Mouse (Mus musculus) forebrain, embryonic 15.5 days (tissue): Measurements from ENCODE around the gene Ablim1. TPM values are rescaled to one million over a fixed set of nuclear protein-coding genes. Genes with fewer than 3 reads are reported as not detected.
A peak's percentile ranks its signal among the peaks of the same experiment; 100 is the strongest.

Source experiments
- ATAC-seq: fragments of 200-750 bp; cut with Nextera tagmentation; replicated peaks from 2 replicates; pipeline ENCODE4 v1.8.0; 2017; ENCODE audit warnings: mild to moderate bottlenecking, moderate TSS enrichment, moderate library complexity
- H3K27ac ChIP-seq: fragments of 300-500 bp; sonication (generic); replicated peaks from 2 replicates; pipeline ENCODE4 v1.5.1; 2015; ENCODE audit warnings: mild to moderate bottlenecking, inconsistent platforms
- H3K27me3 ChIP-seq: fragments of 300-500 bp; sonication (generic); 2 replicates; pipeline ENCODE4 v1.6.1; 2015; ENCODE audit warnings: inconsistent platforms
- H3K36me3 ChIP-seq: fragments of 300-500 bp; sonication (generic); 2 replicates; pipeline ENCODE4 v1.6.1; 2015; ENCODE audit warnings: mild to moderate bottlenecking, inconsistent platforms
- H3K4me1 ChIP-seq: fragments of 300-500 bp; sonication (generic); 2 replicates; pipeline ENCODE4 v1.6.1; 2015; ENCODE audit warnings: inconsistent platforms
- H3K4me2 ChIP-seq: fragments of 300-500 bp; sonication (generic); replicated peaks from 2 replicates; pipeline ENCODE4 v1.6.1; 2015; ENCODE audit warnings: mild to moderate bottlenecking, inconsistent platforms
- H3K4me3 ChIP-seq: fragments of 300-500 bp; sonication (generic); 2 replicates; pipeline ENCODE4 v1.5.1; 2015; ENCODE audit warnings: mild to moderate bottlenecking, inconsistent platforms
- H3K9ac ChIP-seq: fragments of 300-500 bp; sonication (generic); replicated peaks from 2 replicates; pipeline ENCODE4 v1.6.1; 2015; ENCODE audit warnings: mild to moderate bottlenecking, inconsistent platforms
- H3K9me3 ChIP-seq: fragments of 300-500 bp; sonication (generic); 2 replicates; pipeline ENCODE4 v1.6.1; 2016; ENCODE audit warnings: inconsistent platforms
- WGBS: fragments of 180-500 bp; shearing (Covaris S2); methylation state at CpG from one replicate; pipeline ENCODE4 v1.1.7; 2015; ENCODE audit warnings: mixed read lengths; 5-methylcytosine and 5-hydroxymethylcytosine counted together
- polyA plus RNA-seq: library from polyadenylated mRNA; unstranded; fragments of >200 nt; fragmentation: Nextera tagmentation; extraction: Ambion mirVana; gene quantifications from 2 replicates; pipeline ENCODE4 v1.2.1, GENCODE M21; 2015

The Ablim1 gene
- polyA plus RNA-seq, 1 experiment from 2014 or later = 37.8 TPM

DNA sequence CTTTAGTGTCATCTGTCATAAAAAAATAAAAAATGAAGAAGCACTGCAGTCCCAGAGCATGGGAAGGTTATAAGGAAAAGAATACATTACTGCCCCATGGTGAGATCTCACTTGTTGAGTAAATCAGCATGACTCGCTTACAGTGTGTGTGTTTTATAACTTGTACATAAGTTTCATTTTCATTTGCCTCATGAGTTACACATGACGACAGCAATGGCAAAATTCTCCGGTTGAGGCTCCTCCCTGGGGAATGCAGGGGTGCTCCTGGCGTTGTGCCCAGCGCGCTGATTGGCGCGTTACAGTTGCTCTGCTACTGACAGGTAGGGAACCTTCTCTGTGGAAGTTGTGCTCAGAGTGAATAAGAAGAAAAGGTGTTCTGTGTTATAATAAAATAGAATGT, 71.1 kb downstream of the Ablim1 start:
- Histone ChIP-seq H3K4me2 (no peak overlapping the region), H3K9ac (no peak overlapping the region), H3K27ac (no peak overlapping the region), H3K4me3 (no peak overlapping the region), H3K4me1 (peaks cover 20% of the 10 kb centered on the region), H3K9me3 (no peaks in the 10 kb centered on the region), H3K36me3 (no peaks in the 10 kb centered on the region), H3K27me3 (no peaks in the 10 kb centered on the region)
- WGBS = 78% methylated on average over 8 of the region's 8 CpGs
- no peak for ATAC-seq

DNA sequence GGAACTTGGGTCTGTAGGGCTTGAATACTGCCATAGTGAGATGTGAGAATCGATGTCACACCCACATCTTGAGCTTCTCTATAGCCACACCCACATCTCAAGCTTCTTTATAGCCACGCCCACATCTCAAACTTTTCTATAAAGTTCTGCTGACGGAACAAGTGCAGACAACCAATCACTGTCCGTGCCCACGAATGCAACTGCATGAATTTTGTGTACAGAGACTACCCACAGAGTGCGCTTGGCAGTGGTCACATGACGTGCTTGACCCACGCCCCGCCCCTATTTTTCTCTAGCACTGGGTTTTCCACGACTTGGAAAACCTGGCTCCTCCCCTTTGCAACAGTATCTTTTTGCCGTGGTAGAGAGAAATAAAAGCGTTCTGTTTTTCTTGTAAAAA, 71.5 kb downstream of the Ablim1 start:
- WGBS = 83% methylated on average over 12 of the region's 12 CpGs
- Histone ChIP-seq H3K4me1 (peaks cover 24% of the 10 kb centered on the region), H3K4me2 (no peak overlapping the region), H3K4me3 (no peak overlapping the region), H3K27me3 (no peaks in the 10 kb centered on the region), H3K9ac (no peak overlapping the region), H3K27ac (no peak overlapping the region), H3K36me3 (no peaks in the 10 kb centered on the region), H3K9me3 (no peaks in the 10 kb centered on the region)
- no peak for ATAC-seq

DNA sequence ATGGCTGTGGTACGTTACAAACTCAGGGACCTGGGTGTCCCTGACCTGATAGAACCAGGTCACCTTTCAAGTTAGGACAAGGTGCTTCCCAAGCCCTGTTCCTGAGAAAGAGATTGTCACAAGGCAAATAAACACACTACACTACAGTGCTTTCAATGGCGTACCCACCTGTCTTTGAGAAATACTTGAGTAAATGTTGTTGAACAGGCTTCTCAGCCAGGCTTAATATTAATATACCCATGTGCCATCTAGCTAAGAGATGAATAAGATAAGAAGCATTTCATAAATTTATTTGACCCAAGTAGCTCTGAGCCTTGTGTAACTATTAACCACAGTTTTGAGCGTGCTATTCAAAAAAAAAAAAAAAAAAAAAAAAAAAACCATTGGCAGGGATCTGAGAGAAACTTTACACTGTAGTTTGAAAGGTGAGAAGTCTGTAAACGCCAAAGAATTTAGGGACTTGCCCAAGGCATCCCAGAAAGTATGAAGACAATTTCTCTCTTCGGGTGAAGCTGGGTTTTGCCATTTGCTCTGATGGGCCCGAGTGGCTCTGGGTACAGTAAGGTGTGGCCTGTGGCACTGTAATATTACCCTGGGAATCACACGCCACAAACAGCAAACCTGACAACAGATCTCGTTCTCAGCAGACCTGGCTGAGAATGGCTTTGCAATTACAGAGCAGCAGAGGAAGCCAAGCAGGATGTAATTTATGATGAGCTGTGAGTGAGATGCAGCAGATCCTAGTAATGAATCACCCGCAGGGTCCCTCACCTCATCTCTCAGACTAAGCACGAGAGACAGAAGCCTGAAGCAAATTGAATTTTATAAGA, 73.1 kb downstream of the Ablim1 start:
- no peaks in the 10 kb centered on the region for H3K36me3 ChIP-seq
- H3K27ac ChIP-seq = no peak overlapping the region
- peaks cover 33% of the 10 kb centered on the region for H3K4me1 ChIP-seq
- no peak overlapping the region for H3K4me2 ChIP-seq
- H3K4me3 ChIP-seq = no peak overlapping the region
- no peaks in the 10 kb centered on the region for H3K27me3 ChIP-seq
- no peak overlapping the region for H3K9ac ChIP-seq
- H3K9me3 ChIP-seq = no peaks in the 10 kb centered on the region
- 74% methylated on average over 10 of the region's 10 CpGs for WGBS
- ATAC-seq = no peak

DNA sequence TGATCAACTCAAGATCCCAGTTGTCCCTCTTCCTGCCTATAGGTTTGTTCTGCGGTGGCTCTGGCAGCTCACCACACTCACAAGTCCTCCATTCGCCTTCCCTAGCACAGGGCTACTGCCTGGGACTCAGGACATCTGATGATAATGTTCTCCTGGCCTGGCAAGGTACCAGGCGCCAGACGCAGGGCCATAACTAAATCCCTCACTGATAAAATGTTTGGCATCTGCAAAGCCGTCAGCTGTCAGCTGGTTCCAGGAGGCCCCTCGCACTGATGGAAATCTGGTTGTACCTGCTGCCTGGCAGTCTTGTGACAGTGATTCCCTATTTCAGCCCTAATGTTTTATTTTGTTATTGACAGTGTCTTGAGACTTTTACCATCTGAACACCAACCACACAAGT, 74.5 kb downstream of the Ablim1 start:
- Histone ChIP-seq H3K4me2 (no peak overlapping the region), H3K4me1 (peaks cover 36% of the 10 kb centered on the region)

DNA sequence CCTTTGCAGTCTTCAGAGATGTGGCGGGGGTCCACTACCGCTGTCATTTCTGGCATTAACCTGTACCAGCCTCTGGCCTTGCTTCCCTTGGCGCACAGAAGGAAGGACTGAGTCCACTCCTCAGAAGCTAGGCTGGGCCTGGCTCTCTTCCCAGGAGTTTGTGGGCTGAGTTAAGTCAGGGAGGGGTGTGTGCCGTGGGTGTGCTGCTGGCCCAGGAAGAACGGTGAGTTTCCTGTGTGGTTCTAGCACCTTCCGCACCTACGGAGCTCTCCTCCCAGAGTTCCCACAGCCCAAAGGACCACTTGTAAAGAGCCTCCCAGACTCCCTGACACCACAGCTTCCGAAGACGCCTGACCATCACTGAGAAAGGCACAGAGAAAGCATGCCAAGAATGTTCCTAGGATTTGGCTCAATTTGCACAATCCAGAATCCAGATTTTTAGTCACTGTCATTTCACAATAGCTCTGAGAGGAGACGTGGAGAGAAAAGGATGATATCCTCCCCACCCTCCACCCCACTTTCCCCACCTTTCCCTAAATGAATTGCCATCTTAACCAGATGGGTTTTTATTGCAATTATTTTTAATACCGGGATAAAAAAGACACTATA, 75.4 kb downstream of the Ablim1 start:
- no peak overlapping the region for H3K9ac ChIP-seq
- H3K27me3 ChIP-seq = no peaks in the 10 kb centered on the region
- H3K4me3 ChIP-seq = no peak overlapping the region
- ATAC-seq = no peak
- no peak overlapping the region for H3K4me2 ChIP-seq
- no peaks in the 10 kb centered on the region for H3K9me3 ChIP-seq
- H3K27ac ChIP-seq = peak overlapping the region; percentile 47
- H3K36me3 ChIP-seq = no peaks in the 10 kb centered on the region
- peaks cover 36% of the 10 kb centered on the region for H3K4me1 ChIP-seq
- WGBS = 57% methylated on average over 11 of the region's 11 CpGs

More for the DNA sequence above, 74.5 kb downstream of the Ablim1 start:
- 69% methylated on average over 6 of the region's 6 CpGs for WGBS
- H3K9ac ChIP-seq = no peak overlapping the region
- no peaks in the 10 kb centered on the region for H3K9me3 ChIP-seq
- no peak overlapping the region for H3K4me3 ChIP-seq
- no peak for ATAC-seq
- H3K27ac ChIP-seq = 0 out of 2 replicates have a peak overlapping the region, but pooled peaks have one; percentile 47
- no peaks in the 10 kb centered on the region for H3K36me3 ChIP-seq
- no peaks in the 10 kb centered on the region for H3K27me3 ChIP-seq

DNA sequence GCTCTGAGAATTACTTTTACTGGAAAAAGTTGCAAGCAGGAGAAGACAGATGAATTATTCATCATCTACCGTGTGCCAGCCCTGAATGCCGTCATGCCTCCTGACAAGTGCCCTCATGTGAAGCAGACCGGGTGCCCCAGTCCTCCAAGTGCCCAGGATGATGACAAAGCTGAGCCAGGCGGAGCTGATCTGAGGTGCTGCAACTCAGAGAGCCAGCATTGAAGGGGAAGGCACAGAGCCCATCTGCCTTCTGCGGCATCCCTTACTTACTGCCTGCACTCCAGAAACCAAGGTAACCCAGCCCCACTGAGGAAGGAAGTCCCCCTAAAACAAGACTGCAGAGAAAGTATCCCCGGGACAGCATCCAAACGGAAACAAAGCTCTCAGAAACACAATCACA, 76.3 kb downstream of the Ablim1 start:
- Histone ChIP-seq H3K27ac (peak overlapping the region; percentile 47), H3K4me3 (no peak overlapping the region), H3K36me3 (no peaks in the 10 kb centered on the region), H3K27me3 (no peaks in the 10 kb centered on the region), H3K9ac (no peak overlapping the region), H3K4me2 (no peak overlapping the region), H3K9me3 (no peaks in the 10 kb centered on the region), H3K4me1 (peaks cover 36% of the 10 kb centered on the region)
- ATAC-seq = peak; percentile 51; the same call in 1 of the 2 replicates
- 45% methylated on average over 7 of the region's 7 CpGs for WGBS

DNA sequence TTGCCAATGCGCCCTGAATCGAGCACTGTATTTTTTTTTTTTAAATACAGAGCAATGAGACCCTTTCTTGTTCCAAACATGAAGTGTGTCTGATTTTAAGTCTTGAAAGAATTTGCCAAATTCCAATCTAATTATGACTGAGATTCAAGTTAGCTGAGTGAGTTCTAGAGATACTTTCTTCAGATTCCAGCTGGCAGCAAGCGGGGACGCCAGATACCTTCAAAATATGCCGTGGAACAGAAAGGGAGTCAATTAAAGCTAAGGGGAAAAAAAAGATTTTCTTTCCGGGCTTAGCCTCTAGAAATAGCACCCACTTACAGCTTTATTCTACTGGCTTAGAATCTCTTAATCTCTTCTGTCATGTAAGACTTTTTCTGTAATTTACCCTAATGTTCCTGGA, 77.2 kb downstream of the Ablim1 start:
- no peak overlapping the region for H3K9ac ChIP-seq
- 48% methylated on average over 6 of the region's 6 CpGs for WGBS
- H3K4me2 ChIP-seq = no peak overlapping the region
- peaks cover 36% of the 10 kb centered on the region for H3K4me1 ChIP-seq
- H3K36me3 ChIP-seq = no peaks in the 10 kb centered on the region
- no peak overlapping the region for H3K4me3 ChIP-seq
- H3K9me3 ChIP-seq = no peaks in the 10 kb centered on the region
- peak overlapping the region; percentile 86 for H3K27ac ChIP-seq
- no peak for ATAC-seq
- no peaks in the 10 kb centered on the region for H3K27me3 ChIP-seq

DNA sequence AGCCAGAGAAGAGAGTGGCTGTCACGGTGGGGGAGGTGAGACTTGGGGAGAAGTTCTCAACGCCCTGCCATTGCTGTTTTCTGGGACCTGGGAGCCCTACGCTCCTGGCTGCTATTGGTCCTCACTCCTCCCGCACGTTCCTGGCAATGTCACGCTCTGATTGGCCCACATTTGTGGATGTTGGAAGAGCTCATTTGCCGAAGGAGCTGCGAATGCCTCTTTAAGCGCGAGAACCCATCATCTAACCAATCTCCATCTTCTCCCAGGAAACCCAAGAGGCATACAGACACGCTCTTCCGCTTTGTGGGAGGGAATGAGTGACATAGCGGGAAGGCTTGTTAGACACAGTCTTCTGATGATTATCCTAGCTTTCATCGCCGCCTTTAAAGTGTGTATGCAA, 78.1 kb downstream of the Ablim1 start:
- Histone ChIP-seq H3K27me3 (no peaks in the 10 kb centered on the region), H3K27ac (peak overlapping the region; percentile 86), H3K4me2 (0 out of 2 replicates have a peak overlapping the region, but pooled peaks have one; percentile 15), H3K36me3 (no peaks in the 10 kb centered on the region), H3K9me3 (no peaks in the 10 kb centered on the region), H3K4me1 (peaks cover 36% of the 10 kb centered on the region), H3K4me3 (no peak overlapping the region), H3K9ac (no peak overlapping the region)
- ATAC-seq = peak; percentile 73
- WGBS = 66% methylated on average over 15 of the region's 15 CpGs

DNA sequence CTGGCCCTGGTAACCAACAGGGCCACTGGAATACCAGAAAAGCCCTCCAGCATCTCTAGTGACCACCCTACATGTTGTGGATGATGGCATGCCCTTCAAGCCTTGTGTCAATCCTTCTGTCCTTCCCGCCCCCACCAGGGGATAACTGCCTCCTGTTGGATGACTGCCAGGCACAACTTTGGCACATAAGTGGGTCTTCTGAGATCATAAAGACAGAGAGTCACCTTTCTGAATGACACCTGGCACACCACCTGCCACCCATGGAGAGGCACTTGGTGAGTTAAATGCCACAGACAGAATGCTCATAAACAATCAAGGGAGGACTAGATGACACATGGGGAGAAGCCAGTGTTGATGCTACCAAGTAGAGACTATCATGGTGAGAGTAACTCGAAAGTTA, 78.8 kb downstream of the Ablim1 start:
- Histone ChIP-seq H3K4me3 (no peak overlapping the region), H3K9ac (no peak overlapping the region), H3K9me3 (no peaks in the 10 kb centered on the region), H3K27ac (peak overlapping the region; percentile 86; the same call in 1 of the 2 replicates), H3K27me3 (no peaks in the 10 kb centered on the region), H3K4me2 (no peak overlapping the region), H3K36me3 (no peaks in the 10 kb centered on the region), H3K4me1 (peaks cover 33% of the 10 kb centered on the region)
- ATAC-seq = no peak
- 78% methylated on average over 2 of the region's 2 CpGs for WGBS

DNA sequence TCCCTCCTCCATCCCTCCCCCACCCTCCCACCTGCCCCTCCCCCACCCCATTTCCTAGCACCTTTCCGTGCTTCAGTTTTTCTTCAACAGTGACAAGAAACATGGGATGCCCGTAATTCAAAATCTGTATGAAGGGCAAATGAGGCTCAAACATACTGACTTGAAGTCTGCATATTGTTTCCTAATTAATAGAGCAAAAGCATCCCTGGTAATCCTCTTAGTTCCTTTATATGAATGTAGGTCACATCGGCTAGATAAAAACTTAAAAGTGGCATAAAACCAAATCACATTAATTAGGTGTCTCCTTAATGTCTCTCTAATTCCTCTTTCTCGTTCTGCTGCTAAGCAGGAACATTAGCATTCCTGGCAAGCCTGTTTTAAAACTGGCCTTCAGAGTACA, 83.7 kb downstream of the Ablim1 start:
- Histone ChIP-seq H3K9me3 (no peaks in the 10 kb centered on the region), H3K9ac (no peak overlapping the region), H3K27me3 (no peaks in the 10 kb centered on the region), H3K27ac (no peak overlapping the region), H3K36me3 (no peaks in the 10 kb centered on the region), H3K4me2 (no peak overlapping the region), H3K4me1 (no peaks in the 10 kb centered on the region), H3K4me3 (no peak overlapping the region)
- WGBS = 23% methylated on average over 4 of the region's 4 CpGs
- no peak for ATAC-seq

DNA sequence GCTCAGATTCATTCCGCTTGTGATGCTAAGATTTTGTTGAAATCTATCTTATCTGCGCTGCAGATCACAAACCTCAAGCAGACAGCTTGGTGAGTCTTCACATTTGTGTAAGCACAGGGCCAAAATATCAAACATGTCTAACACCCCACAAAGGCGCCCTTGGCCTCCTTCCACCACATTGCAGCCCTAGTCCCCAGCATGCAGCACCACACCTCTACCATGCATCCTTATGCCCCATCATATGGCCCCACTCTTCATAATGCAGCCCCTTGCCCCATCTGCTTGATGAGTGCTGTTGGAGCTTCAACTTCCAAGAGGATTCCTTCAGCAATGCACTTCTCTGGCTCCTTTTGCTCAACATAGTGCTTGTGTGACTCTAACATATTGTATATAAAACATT, 85.6 kb downstream of the Ablim1 start:
- H3K4me1 ChIP-seq = no peaks in the 10 kb centered on the region
- H3K9me3 ChIP-seq = no peaks in the 10 kb centered on the region
- H3K36me3 ChIP-seq = no peaks in the 10 kb centered on the region
- no peak overlapping the region for H3K4me2 ChIP-seq
- WGBS = 90% methylated on average over 3 of the region's 3 CpGs
- H3K9ac ChIP-seq = no peak overlapping the region
- no peak overlapping the region for H3K4me3 ChIP-seq
- no peaks in the 10 kb centered on the region for H3K27me3 ChIP-seq
- ATAC-seq = peak; percentile 43; the same call in 1 of the 2 replicates
- peak overlapping the region; percentile 23; the same call in 1 of the 2 replicates for H3K27ac ChIP-seq

DNA sequence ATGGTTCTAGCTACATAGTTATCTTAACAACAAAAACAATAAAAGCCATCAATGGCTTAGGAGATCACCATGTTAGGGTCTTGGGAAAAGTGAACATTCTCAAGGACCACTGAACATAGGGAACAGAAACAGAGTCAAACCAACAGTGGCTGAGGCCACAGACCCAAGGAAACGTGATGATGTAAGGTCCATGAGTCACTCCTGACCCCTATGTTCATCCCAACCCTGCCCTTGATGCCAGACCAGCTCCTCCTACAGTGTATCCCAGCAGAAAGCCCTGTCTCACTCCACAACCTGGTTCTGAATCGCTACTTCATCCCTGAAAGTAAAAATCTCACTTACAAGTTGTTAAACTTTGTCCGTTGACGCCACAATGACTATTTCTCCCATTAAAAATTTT, 86.1 kb downstream of the Ablim1 start:
- Histone ChIP-seq H3K4me1 (no peaks in the 10 kb centered on the region), H3K27me3 (no peaks in the 10 kb centered on the region), H3K9ac (no peak overlapping the region), H3K9me3 (no peaks in the 10 kb centered on the region), H3K4me2 (no peak overlapping the region), H3K4me3 (no peak overlapping the region), H3K36me3 (no peaks in the 10 kb centered on the region), H3K27ac (peak overlapping the region; percentile 23; the same call in 1 of the 2 replicates)
- ATAC-seq = no peak
- 88% methylated on average over 4 of the region's 4 CpGs for WGBS
